Mouse (Mus musculus): Measurements from ENCODE around the gene Tnp1. TPM values are rescaled to one million over a fixed set of nuclear protein-coding genes. Genes with fewer than 3 reads are reported as not detected.

Tnp1 gene
- polyA plus RNA-seq (2012; rRNA removed): not detected in 2 replicates

DNA sequence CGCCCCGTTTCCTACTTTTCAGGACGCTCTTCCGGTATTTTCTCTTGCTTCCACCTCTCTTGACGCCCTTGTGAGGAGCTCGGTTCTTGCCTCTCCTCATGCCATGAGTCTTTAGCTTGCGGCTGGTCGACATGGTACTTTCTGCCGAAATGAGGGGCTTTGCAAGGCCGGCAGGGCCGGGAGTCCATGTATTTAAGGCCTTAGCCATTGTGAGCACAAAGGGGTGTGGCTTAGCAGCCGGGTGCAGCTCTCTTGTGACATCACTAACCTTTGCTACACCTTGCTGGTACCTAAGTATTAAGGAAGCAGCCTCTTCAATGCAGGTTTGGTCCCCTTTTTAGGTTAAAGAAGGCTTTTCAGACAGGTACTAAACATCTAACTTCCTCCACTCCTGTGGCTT lies at the start of gene Tnp1:
TSS of gene Tnp1 (minus strand) at position 179 of the 400 bp plus-strand sequence.
- no peak for DNase-seq (ENCODE audit: extremely low spot score in 1 of 2, low spot score in 1 of 2)

DNA sequence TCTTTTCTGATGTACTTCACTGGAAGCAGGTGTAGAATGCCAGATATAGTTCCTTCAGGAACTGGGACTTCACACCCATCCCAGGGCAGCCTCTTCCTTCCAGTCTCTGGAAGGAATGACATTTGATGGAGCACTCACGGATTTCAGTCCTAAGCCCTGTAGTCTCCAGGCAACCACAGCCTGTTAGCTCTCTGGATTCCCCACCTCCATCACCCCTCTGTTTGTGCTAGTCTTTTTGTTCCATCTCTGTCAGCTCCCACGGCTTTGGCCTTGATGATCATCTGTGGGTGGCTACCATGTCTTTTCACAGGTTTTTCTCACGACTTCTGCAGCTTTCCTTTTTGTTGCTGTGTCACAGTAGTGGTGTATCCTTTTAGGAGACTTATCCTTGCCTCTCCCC lies 48.6 kb upstream of the Tnp1 start:
- peak; percentile 41 to 47 for DNase-seq (ENCODE audit: extremely low spot score in 1 of 2, low spot score in 1 of 2)

- DNase-seq (ENCODE audit: extremely low spot score in 1 of 2, low spot score in 1 of 2): no peak
Measured at GRCm38 (mm10) chr1:73061491-73062233, 46.0 kb upstream of the Tnp1 start.

GRCm38 (mm10) chr1:73060271-73060670 lies 44.6 kb upstream of the Tnp1 start:
- DNase-seq (ENCODE audit: extremely low spot score in 1 of 2, low spot score in 1 of 2): no peak

GRCm38 (mm10) chr1:73056266-73057001 lies 40.7 kb upstream of the Tnp1 start:
- DNase-seq (ENCODE audit: extremely low spot score in 1 of 2, low spot score in 1 of 2): no peak

- DNase-seq (ENCODE audit: extremely low spot score in 1 of 2, low spot score in 1 of 2): no peak
Measured at GRCm38 (mm10) chr1:73055820-73056219, 40.1 kb upstream of the Tnp1 start.

DNA sequence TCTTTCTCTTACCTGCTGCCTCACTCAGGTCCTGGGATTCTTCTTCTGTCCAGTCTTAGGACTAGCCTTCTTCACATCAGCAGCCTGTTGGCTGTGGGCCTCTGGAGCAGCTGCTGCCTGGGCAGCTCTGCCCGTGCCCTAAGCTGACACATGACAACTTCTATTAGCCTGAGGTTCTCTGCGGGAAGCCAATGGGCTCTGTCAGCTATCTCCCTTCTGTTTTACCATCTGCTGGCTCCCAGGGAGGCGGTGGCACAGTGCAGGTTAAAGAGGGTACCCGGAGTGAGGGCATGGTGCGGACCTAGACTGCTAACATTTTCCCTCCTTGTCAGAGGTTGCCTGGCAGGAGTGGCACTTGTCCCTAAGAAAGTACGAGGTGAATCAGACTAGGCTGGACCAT lies 39.5 kb upstream of the Tnp1 start:
- DNase-seq (ENCODE audit: extremely low spot score in 1 of 2, low spot score in 1 of 2): no peak

DNA sequence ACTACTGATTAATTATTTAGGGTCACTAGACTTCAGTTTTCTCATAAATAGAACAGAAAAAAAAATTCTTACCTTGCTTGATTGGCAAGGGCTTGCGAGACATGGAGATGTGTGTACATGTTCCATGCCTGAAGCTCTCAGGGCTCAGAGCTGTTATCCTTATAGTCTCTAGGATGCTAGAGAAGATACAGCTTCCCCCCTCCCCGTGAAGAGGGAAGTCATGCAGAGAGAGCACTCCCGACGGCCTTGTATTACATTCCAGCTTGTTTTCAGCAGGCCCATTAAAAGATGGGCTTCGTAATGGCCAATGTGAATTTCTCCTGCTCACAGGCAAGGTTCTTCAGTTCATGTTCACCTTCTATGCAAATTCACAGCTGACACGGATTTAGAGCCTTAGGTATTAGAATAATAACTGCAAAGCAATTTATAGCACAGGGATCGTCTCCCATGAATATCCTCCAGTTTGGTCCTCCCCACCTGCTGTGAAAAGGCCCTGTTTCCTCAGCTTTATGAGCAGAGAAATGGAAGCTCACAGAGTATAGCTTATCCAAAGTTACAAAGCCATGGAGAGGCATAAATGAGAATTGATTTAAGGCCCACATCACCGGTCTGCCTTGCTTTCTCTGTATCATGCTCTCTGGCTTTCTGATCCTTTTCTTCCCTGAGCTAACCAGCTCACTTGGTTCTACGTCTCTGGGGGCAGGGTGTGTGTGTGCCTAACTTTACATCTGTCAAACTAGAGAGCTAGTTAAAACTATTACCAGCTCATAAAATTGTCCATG lies 38.0 kb upstream of the Tnp1 start:
- no peak for DNase-seq (ENCODE audit: extremely low spot score in 1 of 2, low spot score in 1 of 2)

DNA sequence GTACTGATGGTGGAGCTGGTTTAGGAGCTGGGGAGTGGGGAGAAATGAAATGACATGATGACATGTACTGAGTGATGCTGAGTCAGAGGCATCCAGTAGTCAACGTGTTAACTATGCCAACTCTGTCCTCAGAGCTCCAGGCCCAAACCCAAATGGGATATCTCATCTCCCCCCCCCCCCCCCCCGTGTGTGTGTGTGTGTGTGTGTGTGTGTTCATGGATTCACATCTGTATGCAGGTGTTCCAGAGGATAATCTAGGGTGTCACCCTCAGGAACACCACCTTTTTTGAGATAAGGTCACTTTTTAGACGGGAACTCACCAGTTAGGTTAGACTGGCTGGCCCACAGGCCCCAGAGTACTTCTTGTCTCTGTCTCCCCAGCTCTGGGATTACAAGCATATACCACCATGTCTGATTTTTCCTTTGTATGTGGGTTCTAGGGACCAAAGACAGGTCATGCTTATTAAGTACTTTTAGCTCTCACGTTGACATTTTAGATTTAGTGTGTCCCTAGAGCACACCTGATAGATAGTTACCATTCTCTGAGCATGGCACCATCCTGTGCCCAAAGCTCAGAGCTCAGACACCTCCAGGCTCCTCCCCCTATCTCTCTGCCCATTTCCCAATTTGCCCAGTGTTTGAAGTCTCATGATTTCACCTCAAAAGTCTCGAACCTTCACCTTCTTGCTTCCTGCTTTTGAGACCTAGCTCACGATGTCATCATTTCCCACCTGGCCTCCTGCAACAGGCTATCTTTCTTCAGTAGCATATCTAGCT lies 31.4 kb upstream of the Tnp1 start:
- DNase-seq (ENCODE audit: extremely low spot score in 1 of 2, low spot score in 1 of 2): no peak

- DNase-seq (ENCODE audit: extremely low spot score in 1 of 2, low spot score in 1 of 2): no peak
Measured at GRCm38 (mm10) chr1:73045948-73046685, 30.4 kb upstream of the Tnp1 start.

DNA sequence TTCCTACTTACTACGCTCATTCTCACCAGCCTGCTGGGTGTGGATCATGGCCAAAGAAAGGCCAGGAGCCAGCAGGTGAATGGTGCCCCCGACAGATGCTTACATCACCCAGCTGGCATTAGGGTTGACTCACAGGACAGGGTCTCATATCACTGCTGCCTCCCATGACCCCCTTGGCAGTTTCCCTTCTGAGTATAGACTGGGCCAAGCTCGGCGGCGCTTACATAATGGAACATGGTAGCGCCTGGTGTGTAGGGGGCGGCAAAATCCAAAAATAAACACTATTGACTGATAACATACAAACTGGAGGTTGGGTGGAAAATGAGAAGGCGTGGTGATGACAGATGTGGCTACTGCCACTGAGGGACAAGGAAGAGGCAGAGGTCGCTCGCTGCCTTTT lies 28.0 kb upstream of the Tnp1 start:
- no peak for DNase-seq (ENCODE audit: extremely low spot score in 1 of 2, low spot score in 1 of 2)

GRCm38 (mm10) chr1:73040691-73041425 lies 25.1 kb upstream of the Tnp1 start:
- DNase-seq (ENCODE audit: extremely low spot score in 1 of 2, low spot score in 1 of 2): no peak

- DNase-seq (ENCODE audit: extremely low spot score in 1 of 2, low spot score in 1 of 2): no peak
Measured at GRCm38 (mm10) chr1:73038532-73038931, 22.8 kb upstream of the Tnp1 start.

- no peak for DNase-seq (ENCODE audit: extremely low spot score in 1 of 2, low spot score in 1 of 2)
Measured at GRCm38 (mm10) chr1:73036536-73036935, 20.8 kb upstream of the Tnp1 start.

GRCm38 (mm10) chr1:73035726-73036125 lies 20.0 kb upstream of the Tnp1 start:
- no peak for DNase-seq (ENCODE audit: extremely low spot score in 1 of 2, low spot score in 1 of 2)

- peak in 1 of 2 experiments; percentile 11 for DNase-seq (ENCODE audit: extremely low spot score in 1 of 2, low spot score in 1 of 2)
Measured at GRCm38 (mm10) chr1:73032491-73032890, 16.8 kb upstream of the Tnp1 start.

DNA sequence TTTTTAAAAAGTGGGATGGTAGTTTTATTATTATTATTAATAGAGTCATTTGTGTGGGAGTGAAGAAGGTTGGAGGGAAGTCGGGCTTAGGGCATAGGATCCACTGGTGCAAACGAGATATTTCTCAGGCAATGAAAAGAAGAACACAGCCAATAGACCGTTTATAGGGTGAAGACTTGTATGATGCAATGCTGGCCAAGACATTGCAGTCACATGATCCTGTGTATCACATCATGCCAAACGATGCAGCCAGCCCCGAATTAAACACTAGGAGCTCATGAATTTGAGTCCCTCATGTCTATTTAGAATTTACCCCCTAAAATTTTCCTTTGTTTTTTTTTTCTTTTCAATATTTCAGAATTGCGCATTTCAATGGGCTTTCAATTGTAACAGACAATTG lies 13.0 kb upstream of the Tnp1 start:
- DNase-seq (ENCODE audit: extremely low spot score in 1 of 2, low spot score in 1 of 2): no peak

DNA sequence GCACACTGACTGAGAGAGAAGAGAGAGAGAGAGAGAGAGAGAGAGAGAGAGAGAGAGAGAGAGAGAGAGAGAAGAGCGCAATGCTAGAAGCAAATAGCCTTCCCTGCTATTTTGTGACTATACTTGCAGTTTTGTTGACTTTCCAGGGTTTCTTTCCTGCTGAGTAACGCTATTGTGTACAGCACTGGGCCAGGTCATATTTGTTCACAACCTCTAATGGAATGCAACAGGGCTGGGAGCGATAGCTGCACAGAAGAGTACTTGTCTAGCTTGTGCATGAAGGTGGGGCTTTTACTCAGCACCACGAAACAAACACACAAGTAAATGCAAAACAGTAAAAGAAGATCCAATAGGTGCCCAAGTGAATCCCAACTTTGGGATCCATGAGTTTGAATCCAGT lies 11.7 kb upstream of the Tnp1 start:
- DNase-seq (ENCODE audit: extremely low spot score in 1 of 2, low spot score in 1 of 2): no peak

GRCm38 (mm10) chr1:73026786-73027299 lies 11.1 kb upstream of the Tnp1 start:
- DNase-seq (ENCODE audit: extremely low spot score in 1 of 2, low spot score in 1 of 2): no peak
